Mouse (Mus musculus) intestine, embryonic 15.5 days (tissue): ENCODE measurements around the gene Psg16. TPM values are rescaled to one million over a fixed set of nuclear protein-coding genes. Genes with fewer than 3 reads are reported as not detected.
"Not testable (repeated sequence)": the region's sequence is repeated elsewhere in the genome, so short reads cannot be mapped to it uniquely, and the experiment has no call there.

ENCODE experiments used
- ATAC-seq: fragments of 200-750 bp; cut with Nextera tagmentation; 2 replicates; pipeline ENCODE4 v1.8.0; 2017; ENCODE audit warnings: moderate TSS enrichment, moderate library complexity
- H3K27ac ChIP-seq: fragments of 300-500 bp; sonication (generic); 2 replicates; pipeline ENCODE4 v1.5.1; 2015; ENCODE audit warnings: mild to moderate bottlenecking, inconsistent platforms
- H3K27me3 ChIP-seq: fragments of 300-500 bp; sonication (generic); replicated peaks from 2 replicates; pipeline ENCODE4 v1.6.1; 2015; ENCODE audit warnings: inconsistent platforms
- H3K36me3 ChIP-seq: fragments of 300-500 bp; sonication (generic); 2 replicates; pipeline ENCODE4 v1.6.1; 2015; ENCODE audit warnings: inconsistent platforms
- H3K4me1 ChIP-seq: fragments of 300-500 bp; sonication (generic); replicated peaks from 2 replicates; pipeline ENCODE4 v1.6.1; 2015; ENCODE audit warnings: inconsistent platforms
- H3K4me2 ChIP-seq: fragments of 300-500 bp; sonication (generic); replicated peaks from 2 replicates; pipeline ENCODE4 v1.6.1; 2015; ENCODE audit warnings: mild to moderate bottlenecking, inconsistent platforms
- H3K4me3 ChIP-seq: fragments of 300-500 bp; sonication (generic); replicated peaks from 2 replicates; pipeline ENCODE4 v1.5.1; 2015; ENCODE audit warnings: inconsistent platforms
- H3K9ac ChIP-seq: fragments of 300-500 bp; sonication (generic); 2 replicates; pipeline ENCODE4 v1.6.1; 2015; ENCODE audit warnings: inconsistent platforms
- H3K9me3 ChIP-seq: fragments of 300-500 bp; sonication (generic); 2 replicates; pipeline ENCODE4 v1.6.1; 2016; ENCODE audit warnings: inconsistent platforms
- WGBS: fragments of 180-500 bp; shearing (Covaris S2); methylation state at CpG from one replicate; pipeline ENCODE4 v1.1.7; 2015; 5-methylcytosine and 5-hydroxymethylcytosine counted together
- polyA plus RNA-seq: library from polyadenylated mRNA; unstranded; fragments of >200 nt; fragmentation: Nextera tagmentation; extraction: Ambion mirVana; gene quantifications from 2 replicates; pipeline ENCODE4 v1.2.1, GENCODE M21; 2015

Gene Psg16
- polyA plus RNA-seq, 1 experiment from 2014 or later, result 0.40 TPM

- Histone ChIP-seq H3K9ac (no peak overlapping the region), H3K4me1 (peaks cover 3% of the 10 kb centered on the region; the same call in 1 of the 2 replicates), H3K36me3 (no peaks in the 10 kb centered on the region), H3K27me3 (no peaks in the 10 kb centered on the region), H3K4me3 (no peak overlapping the region), H3K4me2 (no peak overlapping the region), H3K27ac (no peak overlapping the region), H3K9me3 (no peaks in the 10 kb centered on the region)
- no peak for ATAC-seq
- WGBS, result 87% methylated on average over 1 of the region's 1 CpGs
Measured at GRCm38 (mm10) chr7:17076542-17076941, 2.7 kb downstream of the Psg16 start.

GRCm38 (mm10) chr7:17078076-17078654 is 4.3 kb downstream of the Psg16 start:
- H3K4me1 ChIP-seq, result peaks cover 3% of the 10 kb centered on the region; the same call in 1 of the 2 replicates

GRCm38 (mm10) chr7:17082766-17083165 is 8.9 kb downstream of the Psg16 start:
- H3K4me2 ChIP-seq, result no peak overlapping the region
- no peak overlapping the region for H3K4me3 ChIP-seq
- no peaks in the 10 kb centered on the region for H3K36me3 ChIP-seq
- no peaks in the 10 kb centered on the region for H3K4me1 ChIP-seq
- no peaks in the 10 kb centered on the region for H3K27me3 ChIP-seq
- no peak for ATAC-seq
- no peaks in the 10 kb centered on the region for H3K9me3 ChIP-seq
- H3K27ac ChIP-seq, result no peak overlapping the region
- 72% methylated on average over 4 of the region's 4 CpGs for WGBS
- no peak overlapping the region for H3K9ac ChIP-seq

More at GRCm38 (mm10) chr7:17078076-17078654, 4.3 kb downstream of the Psg16 start:
- no peaks in the 10 kb centered on the region for H3K9me3 ChIP-seq
- H3K36me3 ChIP-seq, result no peaks in the 10 kb centered on the region
- WGBS, result 86% methylated on average over 7 of the region's 7 CpGs
- no peak overlapping the region for H3K27ac ChIP-seq
- H3K27me3 ChIP-seq, result no peaks in the 10 kb centered on the region
- H3K4me2 ChIP-seq, result no peak overlapping the region
- H3K9ac ChIP-seq, result no peak overlapping the region
- H3K4me3 ChIP-seq, result no peak overlapping the region
- no peak for ATAC-seq

- Histone ChIP-seq H3K36me3 (no peaks in the 10 kb centered on the region), H3K9me3 (no peaks in the 10 kb centered on the region), H3K4me2 (no peak overlapping the region), H3K4me3 (no peak overlapping the region), H3K27me3 (no peaks in the 10 kb centered on the region), H3K27ac (no peak overlapping the region), H3K4me1 (no peaks in the 10 kb centered on the region), H3K9ac (no peak overlapping the region)
- ATAC-seq, result no peak
- WGBS, result 85% methylated on average over 3 of the region's 3 CpGs
Measured at GRCm38 (mm10) chr7:17087731-17088130, 13.9 kb downstream of the Psg16 start.

- Histone ChIP-seq H3K4me2 (no peak overlapping the region), H3K27me3 (no peaks in the 10 kb centered on the region), H3K36me3 (no peaks in the 10 kb centered on the region), H3K27ac (no peak overlapping the region), H3K4me1 (no peaks in the 10 kb centered on the region), H3K9ac (no peak overlapping the region), H3K4me3 (no peak overlapping the region), H3K9me3 (no peaks in the 10 kb centered on the region)
- WGBS, result 51% methylated on average over 3 of the region's 3 CpGs
- ATAC-seq, result no peak
Measured at GRCm38 (mm10) chr7:17090058-17090585, 16.3 kb downstream of the Psg16 start.

GRCm38 (mm10) chr7:17091280-17091679 is 17.4 kb downstream of the Psg16 start:
- Histone ChIP-seq H3K36me3 (no peaks in the 10 kb centered on the region), H3K27ac (no peak overlapping the region), H3K27me3 (no peaks in the 10 kb centered on the region), H3K9ac (no peak overlapping the region), H3K9me3 (no peaks in the 10 kb centered on the region), H3K4me2 (no peak overlapping the region), H3K4me1 (no peaks in the 10 kb centered on the region), H3K4me3 (no peak overlapping the region)
- WGBS, result 6% methylated on average over 1 of the region's 1 CpGs
- ATAC-seq, result no peak

GRCm38 (mm10) chr7:17101631-17102030 is 27.8 kb downstream of the Psg16 start:
- 88% methylated on average over 13 of the region's 13 CpGs for WGBS

GRCm38 (mm10) chr7:17135307-17135706 is 61.5 kb downstream of the Psg16 start:
- Histone ChIP-seq H3K4me3 (no peak overlapping the region), H3K9ac (no peak overlapping the region), H3K36me3 (no peaks in the 10 kb centered on the region), H3K27me3 (no peaks in the 10 kb centered on the region), H3K4me1 (no peaks in the 10 kb centered on the region), H3K4me2 (no peak overlapping the region), H3K9me3 (no peaks in the 10 kb centered on the region), H3K27ac (no peak overlapping the region)
- WGBS, result 78% methylated on average over 1 of the region's 1 CpGs
- ATAC-seq, result no peak

More at GRCm38 (mm10) chr7:17101631-17102030, 27.8 kb downstream of the Psg16 start:
- not testable (repeated sequence) for H3K36me3 ChIP-seq, H3K4me1 ChIP-seq, H3K27me3 ChIP-seq, H3K27ac ChIP-seq, H3K9me3 ChIP-seq, ATAC-seq, H3K9ac ChIP-seq, H3K4me2 ChIP-seq, H3K4me3 ChIP-seq

GRCm38 (mm10) chr7:17149931-17150330 is 76.1 kb downstream of the Psg16 start, which contains the start of gene Ceacam3:
TSS of gene Ceacam3 (plus strand) at chr7:17150282.
- H3K4me3 ChIP-seq, result no peak within 1 kb of the TSS
- H3K36me3 ChIP-seq, result no peaks in the 10 kb centered on the region
- no peak within 1 kb of the TSS for H3K4me2 ChIP-seq
- H3K4me1 ChIP-seq, result no peaks in the 10 kb centered on the region
- no peaks in the 10 kb centered on the region for H3K9me3 ChIP-seq
- ATAC-seq, result no peak
- no peaks in the 10 kb centered on the region for H3K27me3 ChIP-seq
- no peak within 1 kb of the TSS for H3K9ac ChIP-seq
- H3K27ac ChIP-seq, result no peak within 1 kb of the TSS
- WGBS, result 85% methylated on average over 2 of the region's 2 CpGs

- ATAC-seq, result no peak
- 44% methylated on average over 2 of the region's 2 CpGs for WGBS
- no peaks in the 10 kb centered on the region for H3K36me3 ChIP-seq
- no peak overlapping the region for H3K27ac ChIP-seq
- H3K27me3 ChIP-seq, result no peaks in the 10 kb centered on the region
- no peak overlapping the region for H3K4me3 ChIP-seq
- no peaks in the 10 kb centered on the region for H3K4me1 ChIP-seq
- no peaks in the 10 kb centered on the region for H3K9me3 ChIP-seq
- no peak overlapping the region for H3K9ac ChIP-seq
- H3K4me2 ChIP-seq, result no peak overlapping the region
Measured at GRCm38 (mm10) chr7:17155634-17156033, 81.8 kb downstream of the Psg16 start.

- H3K27me3 ChIP-seq, result no peaks in the 10 kb centered on the region
- WGBS, result 70% methylated on average over 3 of the region's 3 CpGs
- H3K36me3 ChIP-seq, result no peaks in the 10 kb centered on the region
- H3K27ac ChIP-seq, result no peak overlapping the region
- no peak overlapping the region for H3K9ac ChIP-seq
- no peaks in the 10 kb centered on the region for H3K4me1 ChIP-seq
- H3K4me2 ChIP-seq, result no peak overlapping the region
- H3K9me3 ChIP-seq, result no peaks in the 10 kb centered on the region
- no peak overlapping the region for H3K4me3 ChIP-seq
- ATAC-seq, result no peak
Measured at GRCm38 (mm10) chr7:17156885-17157677, 83.2 kb downstream of the Psg16 start.

GRCm38 (mm10) chr7:17159011-17159410 is 85.2 kb downstream of the Psg16 start:
- WGBS, result 81% methylated on average over 7 of the region's 7 CpGs
- H3K4me1 ChIP-seq, result no peaks in the 10 kb centered on the region
- ATAC-seq, result no peak
- H3K27me3 ChIP-seq, result no peaks in the 10 kb centered on the region
- no peak overlapping the region for H3K9ac ChIP-seq
- H3K4me2 ChIP-seq, result no peak overlapping the region
- no peak overlapping the region for H3K4me3 ChIP-seq
- H3K9me3 ChIP-seq, result no peaks in the 10 kb centered on the region
- no peak overlapping the region for H3K27ac ChIP-seq
- no peaks in the 10 kb centered on the region for H3K36me3 ChIP-seq
